Mouse (Mus musculus) stomach, postnatal 0 days (tissue): Measurements from ENCODE around the gene Vmn1r1.

ENCODE experiments used
- CTCF ChIP-seq: IDR thresholded peaks from 2 replicates; pipeline ENCODE4 v1.5.1; 2016; ENCODE audit warnings: antibody characterized with exemption, low read depth, mild to moderate bottlenecking, moderate library complexity
- EP300 ChIP-seq: optimal IDR thresholded peaks from 2 replicates; pipeline ENCODE3; 2016; ENCODE audit warnings: antibody characterized with exemption

DNA sequence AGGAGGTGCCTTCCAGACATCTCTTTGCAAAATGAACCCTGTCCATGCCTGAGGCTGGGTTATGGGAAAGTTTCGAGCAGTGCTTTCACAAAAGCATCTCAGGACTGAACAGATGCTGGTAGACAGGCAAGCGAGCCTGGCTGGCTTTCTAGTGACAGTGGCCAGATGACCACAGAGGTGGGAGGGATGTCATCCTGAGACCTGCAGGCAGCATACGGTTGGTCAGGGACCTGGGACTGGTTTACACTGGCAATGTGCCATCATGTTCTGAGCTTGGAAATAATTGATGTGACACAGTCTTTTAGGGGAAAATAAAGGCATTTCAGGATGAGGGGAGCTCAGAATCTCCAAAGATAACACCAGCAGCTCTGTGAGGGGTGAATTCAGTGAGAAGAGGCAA, 59.3 kb downstream of the Vmn1r1 start:
- TF ChIP-seq CTCF, result no peak
- no peak for TF ChIP-seq EP300
